Mouse (Mus musculus): ENCODE results near the gene Agbl2.
"Not testable (repeated sequence)": the region's sequence is repeated elsewhere in the genome, so short reads cannot be mapped to it uniquely, and the experiment has no call there.

The Agbl2 gene

GRCm38 (mm10) chr2:90818710-90819109 lies 36.2 kb downstream of the Agbl2 start:
- DNase-seq = no peak

- DNase-seq = no peak
These were observed 38.4 kb downstream of the Agbl2 start for GRCm38 (mm10) chr2:90820894-90821293.

GRCm38 (mm10) chr2:90822978-90823377 lies 40.5 kb downstream of the Agbl2 start:
- DNase-seq = no peak

- DNase-seq = no peak
These were observed 41.3 kb downstream of the Agbl2 start for GRCm38 (mm10) chr2:90823781-90824180.

- not testable (repeated sequence) for DNase-seq
These were observed 42.0 kb downstream of the Agbl2 start for GRCm38 (mm10) chr2:90824528-90824927.

GRCm38 (mm10) chr2:90825515-90826172 lies 43.1 kb downstream of the Agbl2 start:
- no peak for DNase-seq

- no peak for DNase-seq
These were observed 46.2 kb downstream of the Agbl2 start for GRCm38 (mm10) chr2:90828739-90829138.

GRCm38 (mm10) chr2:90833502-90833901 lies 51.0 kb downstream of the Agbl2 start:
- DNase-seq = no peak

- DNase-seq = no peak
These were observed 56.1 kb downstream of the Agbl2 start for GRCm38 (mm10) chr2:90838621-90839020.

GRCm38 (mm10) chr2:90843666-90844065 lies 61.1 kb downstream of the Agbl2 start:
- DNase-seq = no peak

GRCm38 (mm10) chr2:90844262-90844661 lies 61.7 kb downstream of the Agbl2 start:
- DNase-seq = no peak

GRCm38 (mm10) chr2:90845234-90845633 lies 62.7 kb downstream of the Agbl2 start:
- no peak for DNase-seq

- peak in 1 of 2 experiments; percentile 6 for DNase-seq
These were observed 63.6 kb downstream of the Agbl2 start for GRCm38 (mm10) chr2:90846171-90846570.

- DNase-seq = peak in 1 of 2 experiments; percentile 31
These were observed 64.0 kb downstream of the Agbl2 start for GRCm38 (mm10) chr2:90846597-90846954.

- DNase-seq = peak; percentile 98
These were observed 64.6 kb downstream of the Agbl2 start, which contains the start of gene Mtch2 for GRCm38 (mm10) chr2:90846955-90847680. Gene Mtch2, plus strand, starts transcription at chr2:90847155.

- no peak for DNase-seq
These were observed 65.1 kb downstream of the Agbl2 start for GRCm38 (mm10) chr2:90847681-90848050.

GRCm38 (mm10) chr2:90848331-90848730 lies 65.8 kb downstream of the Agbl2 start:
- no peak for DNase-seq

GRCm38 (mm10) chr2:90850401-90850800 lies 67.9 kb downstream of the Agbl2 start:
- DNase-seq = no peak

GRCm38 (mm10) chr2:90861486-90861885 lies 79.0 kb downstream of the Agbl2 start:
- no peak for DNase-seq

- no peak for DNase-seq
These were observed 81.7 kb downstream of the Agbl2 start for GRCm38 (mm10) chr2:90864184-90864583.

GRCm38 (mm10) chr2:90866524-90866923 lies 84.0 kb downstream of the Agbl2 start:
- DNase-seq = peak; percentile 70 to 72

- no peak for DNase-seq
These were observed 87.6 kb downstream of the Agbl2 start for GRCm38 (mm10) chr2:90870136-90870601.

GRCm38 (mm10) chr2:90871180-90871961 lies 88.8 kb downstream of the Agbl2 start:
- no peak for DNase-seq

Data from thymus, postnatal 36 days (tissue).